Mouse (Mus musculus): ENCODE data around the gene Yes1.
"Not testable (repeated sequence)": the region's sequence is repeated elsewhere in the genome, so short reads cannot be mapped to it uniquely, and the experiment has no call there.

DNA sequence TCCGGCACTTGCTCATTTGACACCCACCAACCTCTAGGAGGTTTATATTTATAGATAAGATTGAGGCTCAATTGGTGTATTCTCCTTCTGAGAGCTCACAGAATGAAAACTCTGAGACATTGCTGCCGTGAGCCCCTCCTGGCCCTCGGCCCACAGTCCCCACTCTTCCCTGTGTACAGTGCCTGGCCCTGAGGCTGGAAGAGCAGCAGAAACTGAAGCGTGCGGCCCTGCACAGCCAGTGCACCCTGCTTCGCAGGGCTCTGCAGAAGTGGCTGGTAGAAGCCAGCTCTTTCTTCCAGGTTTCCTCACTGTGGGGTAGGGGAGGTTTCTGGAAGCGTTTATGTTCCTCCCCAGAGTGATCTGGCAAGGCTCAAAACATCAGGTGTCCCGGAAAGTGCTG is 111.7 kb downstream of the Yes1 start:
- not testable (repeated sequence) for TF ChIP-seq CTCF, EP300 (IDR thresholded peaks at IDR 0.05; ENCODE audit: low read depth)
